Mouse (Mus musculus) ES-E14 (cell line): ENCODE results near the gene Zfp383.

Experiments used
- CHD2 ChIP-seq: IDR thresholded peaks from 2 replicates; pipeline ENCODE4 v1.6.1; 2014; ENCODE audit warnings: mild to moderate bottlenecking, low read depth, low read length, inconsistent platforms
- HCFC1 ChIP-seq: IDR thresholded peaks from 2 replicates; pipeline ENCODE4 v1.6.1; 2012; ENCODE audit warnings: low read length, inconsistent platforms, borderline replicate concordance; ENCODE audit not compliant: insufficient read depth

GRCm38 (mm10) chr7:29944201-29944600, 36.2 kb downstream of the Zfp383 start:
- TF ChIP-seq HCFC1 (peak; percentile 61; the same call in 1 of the 2 replicates), CHD2 (no peak)
